Mouse (Mus musculus) MEL (cell line): Measurements from ENCODE around the gene Def8. TPM values are rescaled to one million over a fixed set of nuclear protein-coding genes. Genes with fewer than 3 reads are reported as not detected.
A peak's percentile ranks its signal among the peaks of the same experiment; 100 is the strongest.

Experiments used
- DNase-seq: peaks from one replicate; pipeline ENCODE4 v3.0.0; 2011; ENCODE audit warnings: low read depth, low spot score
- H3K27ac ChIP-seq: 2 replicates; pipeline ENCODE4 v1.5.1; 2012; ENCODE audit warnings: low read depth, mild to moderate bottlenecking, control low read depth, low read length, moderate library complexity; ENCODE audit not compliant: control insufficient read depth
- H3K27me3 ChIP-seq, 2 experiments: fragments of 150-350 bp in 1 of 2; sonication (generic) in 1 of 2; 2 replicates each; pipeline ENCODE4 v1.6.1; 2012; ENCODE audit warnings: low read length in 2 of 2, mild to moderate bottlenecking in 2 of 2, improper control_type of control experiment in 1 of 2, moderate library complexity in 1 of 2; ENCODE audit not compliant: insufficient read depth in 2 of 2, control insufficient read depth in 1 of 2
- H3K36me3 ChIP-seq, 2 experiments: 2 replicates each; pipeline ENCODE4 v1.6.1; 2012 to 2014; ENCODE audit warnings: low read length in 2 of 2, improper control_type of control experiment in 1 of 2, inconsistent platforms in 1 of 2, mild to moderate bottlenecking in 1 of 2; ENCODE audit not compliant: insufficient read depth in 2 of 2, control insufficient read depth in 1 of 2
- H3K4me1 ChIP-seq, 2 experiments: fragments of 150-350 bp in 1 of 2; sonication (generic) in 1 of 2; 2 replicates each; pipeline ENCODE4 v1.6.1; 2012; ENCODE audit warnings: low read length in 2 of 2, improper control_type of control experiment in 1 of 2, mild to moderate bottlenecking in 1 of 2; ENCODE audit not compliant: insufficient read depth in 2 of 2, control insufficient read depth in 1 of 2
- H3K4me3 ChIP-seq, 2 experiments: fragments of 150-350 bp in 1 of 2; sonication (generic) in 1 of 2; 2 replicates each; pipeline ENCODE4 v1.5.1; 2012; ENCODE audit warnings: low read depth in 2 of 2, low read length in 2 of 2, mild to moderate bottlenecking in 2 of 2, moderate library complexity in 2 of 2, control low read depth in 1 of 2, improper control_type of control experiment in 1 of 2; ENCODE audit not compliant: control insufficient read depth in 1 of 2, insufficient read depth in 1 of 2
- H3K79me2 ChIP-seq: 2 replicates; pipeline ENCODE4 v1.6.1; 2012; ENCODE audit warnings: mild to moderate bottlenecking, low read length, moderate library complexity; ENCODE audit not compliant: control insufficient read depth, poor library complexity, insufficient read depth
- H3K9ac ChIP-seq: 2 replicates; pipeline ENCODE4 v1.6.1; 2012; ENCODE audit warnings: low read depth, mild to moderate bottlenecking, control low read depth, low read length, moderate library complexity; ENCODE audit not compliant: control insufficient read depth, poor library complexity, severe bottlenecking
- H3K9me3 ChIP-seq: fragments of 150-350 bp; sonication (generic); replicated peaks from 2 replicates; pipeline ENCODE4 v1.6.1; 2012; ENCODE audit warnings: mild to moderate bottlenecking, low read length, improper control_type of control experiment, moderate library complexity; ENCODE audit not compliant: insufficient read depth
- CHD1 ChIP-seq: IDR thresholded peaks from 2 replicates; pipeline ENCODE4 v1.6.1; 2012; ENCODE audit warnings: low read depth, mild to moderate bottlenecking, inconsistent platforms, low read length, improper control_type of control experiment
- CTCF ChIP-seq, 3 experiments: IDR thresholded peaks in 2 of 3; conservative IDR thresholded peaks in 1 of 3; 2 replicates each; pipeline ENCODE4 v1.5.1; 2011 to 2012; ENCODE audit warnings: low read length in 3 of 3, low read depth in 2 of 3, mild to moderate bottlenecking in 2 of 3, improper control_type of control experiment in 1 of 3, inconsistent platforms in 1 of 3, mixed read lengths in 1 of 3, moderate library complexity in 1 of 3; ENCODE audit not compliant: control insufficient read depth in 1 of 3, insufficient read depth in 1 of 3, poor library complexity in 1 of 3, severe bottlenecking in 1 of 3
- ELF1 ChIP-seq: IDR thresholded peaks from 2 replicates; pipeline ENCODE4 v1.6.1; 2014; ENCODE audit warnings: low read depth, mild to moderate bottlenecking, inconsistent platforms, low read length, improper control_type of control experiment, moderate library complexity
- ETS1 ChIP-seq: IDR thresholded peaks from 2 replicates; pipeline ENCODE4 v1.6.1; 2012; ENCODE audit warnings: low read depth, mild to moderate bottlenecking, inconsistent platforms, low read length, improper control_type of control experiment, moderate library complexity
- MAFK ChIP-seq: IDR thresholded peaks from 2 replicates; pipeline ENCODE4 v1.6.1; 2011; ENCODE audit warnings: low read depth, mild to moderate bottlenecking, low read length, improper control_type of control experiment, borderline replicate concordance
- MYB ChIP-seq: IDR thresholded peaks from 2 replicates; pipeline ENCODE4 v1.6.1; 2011; ENCODE audit warnings: mild to moderate bottlenecking, low read depth, low read length, improper control_type of control experiment
- NELFE ChIP-seq: IDR thresholded peaks from 2 replicates; pipeline ENCODE4 v1.6.1; 2011; ENCODE audit warnings: low read depth, low read length, improper control_type of control experiment
- POLR2AphosphoS2 ChIP-seq: IDR thresholded peaks from 2 replicates; pipeline ENCODE4 v1.6.1; 2011; ENCODE audit warnings: low read length, improper control_type of control experiment
- POLR2AphosphoS5 ChIP-seq: IDR thresholded peaks from 2 replicates; pipeline ENCODE4 v1.6.1; 2012; ENCODE audit warnings: low read depth, borderline replicate concordance, mild to moderate bottlenecking, inconsistent platforms, low read length, moderate library complexity, mixed read lengths
- SMC3 ChIP-seq: IDR thresholded peaks from 2 replicates; pipeline ENCODE4 v1.6.1; 2011; ENCODE audit warnings: low read depth, low read length, improper control_type of control experiment
- TBP ChIP-seq: IDR thresholded peaks from 2 replicates; pipeline ENCODE4 v1.8.0; 2011; ENCODE audit warnings: low read depth, low read length, improper control_type of control experiment
- UBTF ChIP-seq: IDR thresholded peaks from 2 replicates; pipeline ENCODE4 v1.6.1; 2012; ENCODE audit warnings: low read depth, mild to moderate bottlenecking, inconsistent platforms, low read length, improper control_type of control experiment, moderate library complexity, borderline replicate concordance; ENCODE audit not compliant: insufficient read depth
- USF2 ChIP-seq, 2 experiments: IDR thresholded peaks; 2 replicates each; pipeline ENCODE4 v1.6.1; 2011 to 2012; ENCODE audit warnings: improper control_type of control experiment in 2 of 2, low read length in 2 of 2, borderline replicate concordance in 1 of 2, inconsistent platforms in 1 of 2, low read depth in 1 of 2, mild to moderate bottlenecking in 1 of 2; ENCODE audit not compliant: insufficient read depth in 1 of 2
- ZMIZ1 ChIP-seq: IDR thresholded peaks from 2 replicates; pipeline ENCODE4 v1.6.1; 2012; ENCODE audit warnings: low read depth, mild to moderate bottlenecking, inconsistent platforms, low read length, improper control_type of control experiment, moderate library complexity
- ZNF384 ChIP-seq: IDR thresholded peaks from 2 replicates; pipeline ENCODE4 v1.6.1; 2012; ENCODE audit warnings: low read depth, mild to moderate bottlenecking, inconsistent platforms, low read length, improper control_type of control experiment
- polyA plus RNA-seq, 2 experiments: library from polyadenylated mRNA; stranded (reverse) in 1 of 2; unstranded in 1 of 2; fragments of >175 nt in 1 of 2; fragments of >200 nt in 1 of 2; gene quantifications; 2 replicates each; pipeline versions ENCODE4 v1.2.1 to v1.2.4; 2012; ENCODE audit warnings: low replicate concordance in 2 of 2, low read depth in 1 of 2; ENCODE audit not compliant: insufficient read length in 2 of 2, insufficient read depth in 1 of 2, missing spikeins in 1 of 2
- total RNA-seq: library from RNA; depleted of rRNA; stranded (reverse); fragments of 300-350 nt; gene quantifications from 2 replicates; pipeline ENCODE4 v1.2.3, GENCODE M21; 2012

Gene Def8
- total and polyA plus RNA-seq, 3 experiments, result 26.0 to 34.0 TPM; not detected in 1

GRCm38 (mm10) chr8:123499556-123499955, 76.2 kb downstream of the Def8 start:
- no peaks in the 10 kb centered on the region for H3K79me2 ChIP-seq
- TF ChIP-seq CHD1, result no peak
- TF ChIP-seq USF2 (IDR thresholded peaks at IDR 0.05; ENCODE audit: borderline replicate concordance in 1 of 2, insufficient read depth in 1 of 2, low read depth in 1 of 2, low read length in 2 of 2), result no peak
- no peak for TF ChIP-seq ELF1
- TF ChIP-seq MAFK, result no peak
- TF ChIP-seq, all 39 proteins: peak for 0
- H3K9ac ChIP-seq, result no peak overlapping the region
- no peak for DNase-seq
- no peaks in the 10 kb centered on the region for H3K4me1 ChIP-seq
- H3K27me3 ChIP-seq, result no peaks in the 10 kb centered on the region
- H3K9me3 ChIP-seq, result no peaks in the 10 kb centered on the region
- H3K27ac ChIP-seq, result no peak overlapping the region
- H3K36me3 ChIP-seq, result peaks cover 0 to 20% of the 10 kb centered on the region in 2 experiments; a peak in 2 of 4 replicates
- H3K4me3 ChIP-seq, result no peak overlapping the region

GRCm38 (mm10) chr8:123502192-123502591, 78.9 kb downstream of the Def8 start:
- no peaks in the 10 kb centered on the region for H3K79me2 ChIP-seq
- H3K4me1 ChIP-seq, result no peaks in the 10 kb centered on the region
- no peak for DNase-seq
- no peaks in the 10 kb centered on the region for H3K27me3 ChIP-seq
- H3K36me3 ChIP-seq, result peaks cover 0 to 11% of the 10 kb centered on the region in 2 experiments; a peak in 2 of 4 replicates
- no peak overlapping the region for H3K4me3 ChIP-seq
- no peak overlapping the region for H3K27ac ChIP-seq
- H3K9ac ChIP-seq, result no peak overlapping the region
- H3K9me3 ChIP-seq, result no peaks in the 10 kb centered on the region
- TF ChIP-seq USF2 (IDR thresholded peaks at IDR 0.05; ENCODE audit: borderline replicate concordance in 1 of 2, insufficient read depth in 1 of 2, low read depth in 1 of 2, low read length in 2 of 2) (no peak), TBP (no peak), POLR2AphosphoS2 (no peak), ZNF384 (no peak), POLR2AphosphoS5 (no peak), MAFK (no peak), SMC3 (no peak)

- Histone ChIP-seq H3K27me3 (no peaks in the 10 kb centered on the region), H3K4me1 (no peaks in the 10 kb centered on the region), H3K36me3 (peaks cover 0 to 11% of the 10 kb centered on the region in 2 experiments; a peak in 2 of 4 replicates), H3K4me3 (no peak overlapping the region), H3K9ac (no peak overlapping the region), H3K27ac (no peak overlapping the region), H3K79me2 (no peaks in the 10 kb centered on the region), H3K9me3 (no peaks in the 10 kb centered on the region)
- DNase-seq, result peak; percentile 51
- no peak for TF ChIP-seq NELFE
- no peak for TF ChIP-seq MYB
- no peak for TF ChIP-seq POLR2AphosphoS2
- no peak for TF ChIP-seq UBTF
- TF ChIP-seq ETS1, result no peak
- peak; percentile 21 to 44 (median 27); a peak in 3 of 6 replicates for TF ChIP-seq CTCF (IDR thresholded peaks at IDR 0.05 in 2 of 3, conservative IDR thresholded peaks at IDR 0.05 in 1 of 3; ENCODE audit: control insufficient read depth in 1 of 3, insufficient read depth in 1 of 3, low read depth in 2 of 3, low read length in 3 of 3, poor library complexity in 1 of 3, severe bottlenecking in 1 of 3)
- TF ChIP-seq ZMIZ1, result no peak
Measured at GRCm38 (mm10) chr8:123503801-123504467, 80.6 kb downstream of the Def8 start.
